Mouse (Mus musculus) forebrain, embryonic 16.5 days (tissue): ENCODE results near the gene Lmtk3. TPM values are rescaled to one million over a fixed set of nuclear protein-coding genes. Genes with fewer than 3 reads are reported as not detected.

Source experiments
- ATAC-seq: fragments of 200-750 bp; cut with Nextera tagmentation; 2 replicates; pipeline ENCODE4 v1.8.0; 2017; ENCODE audit warnings: mild to moderate bottlenecking, moderate library complexity
- H3K27ac ChIP-seq: fragments of 300-500 bp; sonication (generic); 2 replicates; pipeline ENCODE4 v1.5.1; 2014; ENCODE audit warnings: low read length, control low read depth
- H3K27me3 ChIP-seq: fragments of 300-500 bp; sonication (generic); replicated peaks from 2 replicates; pipeline ENCODE4 v1.6.1; 2014; ENCODE audit warnings: low read length; ENCODE audit not compliant: control insufficient read depth, insufficient read depth
- H3K36me3 ChIP-seq: fragments of 300-500 bp; sonication (generic); 2 replicates; pipeline ENCODE4 v1.6.1; 2014; ENCODE audit not compliant: control insufficient read depth, insufficient read depth
- H3K4me1 ChIP-seq: fragments of 300-500 bp; sonication (generic); replicated peaks from 2 replicates; pipeline ENCODE4 v1.6.1; 2014; ENCODE audit warnings: low read length; ENCODE audit not compliant: control insufficient read depth, insufficient read depth
- H3K4me2 ChIP-seq: fragments of 300-500 bp; sonication (generic); 2 replicates; pipeline ENCODE4 v1.6.1; 2014; ENCODE audit warnings: mild to moderate bottlenecking, low read length, control low read depth
- H3K4me3 ChIP-seq: fragments of 300-500 bp; sonication (generic); replicated peaks from 2 replicates; pipeline ENCODE4 v1.5.1; 2014; ENCODE audit warnings: mild to moderate bottlenecking, low read length, control low read depth
- H3K9ac ChIP-seq: fragments of 300-500 bp; sonication (generic); replicated peaks from 2 replicates; pipeline ENCODE4 v1.6.1; 2014; ENCODE audit warnings: low read depth, low read length, control low read depth
- H3K9me3 ChIP-seq: fragments of 300-500 bp; sonication (generic); 2 replicates; pipeline ENCODE4 v1.6.1; 2016; ENCODE audit warnings: low read length; ENCODE audit not compliant: control insufficient read depth
- WGBS: fragments of 180-500 bp; shearing (Covaris S2); extraction: QIAGEN DNeasy Blood & Tissue Kit; methylation state at CpG from one replicate; pipeline ENCODE4 v1.1.7; 2014; 5-methylcytosine and 5-hydroxymethylcytosine counted together
- polyA plus RNA-seq: library from polyadenylated mRNA; unstranded; fragments of >200 nt; fragmentation: Nextera tagmentation; extraction: Ambion mirVana; gene quantifications from 2 replicates; pipeline ENCODE4 v1.2.1, GENCODE M21; 2015

Lmtk3 gene
- polyA plus RNA-seq, 1 experiment from 2014 or later: 26.4 TPM

GRCm38 (mm10) chr7:45771101-45771500, 12.4 kb upstream of the Lmtk3 start:
- Histone ChIP-seq H3K4me1 (no peaks in the 10 kb centered on the region), H3K9me3 (no peaks in the 10 kb centered on the region), H3K27me3 (no peaks in the 10 kb centered on the region), H3K4me2 (no peak overlapping the region), H3K9ac (no peak overlapping the region), H3K4me3 (no peak overlapping the region), H3K36me3 (no peaks in the 10 kb centered on the region), H3K27ac (no peak overlapping the region)
- WGBS: 65% methylated on average over 4 of the region's 4 CpGs
- no peak for ATAC-seq

GRCm38 (mm10) chr7:45775237-45775636, 8.3 kb upstream of the Lmtk3 start:
- Histone ChIP-seq H3K9ac (no peak overlapping the region), H3K4me2 (no peak overlapping the region), H3K4me1 (peaks cover 8% of the 10 kb centered on the region), H3K27ac (no peak overlapping the region), H3K27me3 (no peaks in the 10 kb centered on the region), H3K4me3 (no peak overlapping the region), H3K36me3 (no peaks in the 10 kb centered on the region), H3K9me3 (no peaks in the 10 kb centered on the region)
- ATAC-seq: no peak
- WGBS: 88% methylated on average over 7 of the region's 7 CpGs

- no peak overlapping the region for H3K4me3 ChIP-seq
- H3K4me1 ChIP-seq: peaks cover 11% of the 10 kb centered on the region
- H3K36me3 ChIP-seq: no peaks in the 10 kb centered on the region
- no peaks in the 10 kb centered on the region for H3K27me3 ChIP-seq
- WGBS: 18% methylated on average over 22 of the region's 22 CpGs
- no peak for ATAC-seq
- H3K4me2 ChIP-seq: peak overlapping the region; percentile 41
- H3K27ac ChIP-seq: no peak overlapping the region
- no peaks in the 10 kb centered on the region for H3K9me3 ChIP-seq
- peak overlapping the region; percentile 2; the same call in 1 of the 2 replicates for H3K9ac ChIP-seq
Observed at GRCm38 (mm10) chr7:45779081-45779641, 4.4 kb upstream of the Lmtk3 start.

GRCm38 (mm10) chr7:45782271-45782670, 1.3 kb upstream of the Lmtk3 start:
- ATAC-seq: no peak
- 73% methylated on average over 4 of the region's 4 CpGs for WGBS
- no peaks in the 10 kb centered on the region; the same call in 1 of the 2 replicates for H3K36me3 ChIP-seq
- H3K4me2 ChIP-seq: no peak overlapping the region
- H3K27ac ChIP-seq: no peak overlapping the region
- no peak overlapping the region for H3K4me3 ChIP-seq
- H3K9ac ChIP-seq: no peak overlapping the region
- no peaks in the 10 kb centered on the region for H3K27me3 ChIP-seq
- H3K9me3 ChIP-seq: no peaks in the 10 kb centered on the region
- H3K4me1 ChIP-seq: peaks cover 24% of the 10 kb centered on the region

GRCm38 (mm10) chr7:45784524-45785372, 1.2 kb downstream of the Lmtk3 start, which contains the start of gene Sult2b1:
TSS of gene Sult2b1 (minus strand) at chr7:45784669.
- Histone ChIP-seq H3K27ac (peak within 1 kb of the TSS; percentile 98), H3K4me3 (peak within 1 kb of the TSS; percentile 95), H3K9me3 (peaks cover under 1% of the 10 kb centered on the region; the same call in 1 of the 2 replicates), H3K4me1 (peaks cover 21% of the 10 kb centered on the region), H3K27me3 (no peaks in the 10 kb centered on the region), H3K4me2 (peak within 1 kb of the TSS; percentile 93), H3K9ac (peak within 1 kb of the TSS; percentile 92), H3K36me3 (peaks cover 20% of the 10 kb centered on the region)
- 15% methylated on average over 20 of the region's 20 CpGs for WGBS
- ATAC-seq: peak; percentile 63

- Histone ChIP-seq H3K27me3 (no peaks in the 10 kb centered on the region), H3K9me3 (peaks cover 3% of the 10 kb centered on the region; the same call in 1 of the 2 replicates), H3K36me3 (peaks cover 26% of the 10 kb centered on the region), H3K27ac (peak overlapping the region; percentile 90), H3K4me3 (peak overlapping the region; percentile 95), H3K4me2 (peak overlapping the region; percentile 93), H3K9ac (peak overlapping the region; percentile 92), H3K4me1 (peaks cover 21% of the 10 kb centered on the region)
- under 1% methylated on average over 36 of the region's 42 CpGs for WGBS
- ATAC-seq: peak; percentile 31
Observed at GRCm38 (mm10) chr7:45785388-45786135, 2.0 kb downstream of the Lmtk3 start.

GRCm38 (mm10) chr7:45786136-45786578, 2.6 kb downstream of the Lmtk3 start:
- Histone ChIP-seq H3K9ac (peak overlapping the region; percentile 92), H3K27me3 (no peaks in the 10 kb centered on the region), H3K36me3 (peaks cover 26% of the 10 kb centered on the region), H3K4me3 (peak overlapping the region; percentile 95), H3K9me3 (peaks cover 3% of the 10 kb centered on the region; the same call in 1 of the 2 replicates), H3K4me2 (peak overlapping the region; percentile 93), H3K4me1 (peaks cover 21% of the 10 kb centered on the region), H3K27ac (peak overlapping the region; percentile 90)
- under 1% methylated on average over 14 of the region's 14 CpGs for WGBS
- ATAC-seq: peak; percentile 39

GRCm38 (mm10) chr7:45786661-45787413, 3.3 kb downstream of the Lmtk3 start:
- H3K4me3 ChIP-seq: peak overlapping the region; percentile 95
- 12% methylated on average over 17 of the region's 17 CpGs for WGBS
- no peak overlapping the region; the same call in 1 of the 2 replicates for H3K27ac ChIP-seq
- H3K9ac ChIP-seq: peak overlapping the region; percentile 92
- no peaks in the 10 kb centered on the region for H3K27me3 ChIP-seq
- ATAC-seq: 0 out of 2 replicates have a peak, but pooled peaks have one; percentile 7
- H3K4me1 ChIP-seq: peaks cover 21% of the 10 kb centered on the region
- H3K4me2 ChIP-seq: peak overlapping the region; percentile 93
- H3K9me3 ChIP-seq: peaks cover 3% of the 10 kb centered on the region; the same call in 1 of the 2 replicates
- H3K36me3 ChIP-seq: peaks cover 26% of the 10 kb centered on the region
